Mouse (Mus musculus) stomach, postnatal 0 days (tissue): ENCODE results near the gene Pgm2.

Experiments
- CTCF ChIP-seq: IDR thresholded peaks from 2 replicates; pipeline ENCODE4 v1.5.1; 2016; ENCODE audit warnings: antibody characterized with exemption, low read depth, mild to moderate bottlenecking, moderate library complexity
- EP300 ChIP-seq: optimal IDR thresholded peaks from 2 replicates; pipeline ENCODE3; 2016; ENCODE audit warnings: antibody characterized with exemption

DNA sequence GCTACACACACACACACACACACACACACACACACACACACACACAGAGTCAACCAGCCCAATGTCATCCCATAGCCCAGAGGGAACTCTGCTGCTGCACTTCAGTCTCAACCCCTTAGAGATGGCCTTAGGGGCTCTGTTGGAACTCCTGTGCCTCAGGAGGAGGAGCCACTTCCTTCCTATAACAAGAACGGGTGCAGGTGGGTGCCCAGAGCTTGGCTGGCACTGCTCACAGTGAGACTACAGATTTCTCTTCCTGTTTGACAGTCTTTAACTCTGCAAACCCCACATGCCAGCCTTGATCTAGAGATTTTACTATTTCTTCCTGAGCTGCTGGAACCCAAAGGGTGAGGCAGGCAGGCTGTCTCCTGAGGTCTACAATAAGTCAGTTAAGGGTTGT, 65.2 kb downstream of the Pgm2 start:
- TF ChIP-seq EP300 (no peak), CTCF (no peak)
